Mouse (Mus musculus) kidney, postnatal 0 days (tissue): Measurements from ENCODE around the gene Nr2f6. TPM values are rescaled to one million over a fixed set of nuclear protein-coding genes. Genes with fewer than 3 reads are reported as not detected.

ENCODE experiments used
- ATAC-seq: fragments of 200-750 bp; cut with Nextera tagmentation; replicated peaks from 2 replicates; pipeline ENCODE4 v1.8.0; 2017; ENCODE audit warnings: low read depth, moderate number of reproducible peaks, moderate TSS enrichment, moderate library complexity; ENCODE audit not compliant: low FRiP score
- DNase-seq: peaks from one replicate; pipeline ENCODE4 v3.0.0-alpha.2; 2016; ENCODE audit warnings: low spot score
- H3K27ac ChIP-seq: fragments of 300-500 bp; sonication (generic); 2 replicates; pipeline ENCODE4 v1.5.1; 2014; ENCODE audit warnings: mild to moderate bottlenecking
- H3K27me3 ChIP-seq: fragments of 300-500 bp; sonication (generic); 2 replicates; pipeline ENCODE4 v1.6.1; 2014; ENCODE audit warnings: low read length, mixed read lengths; ENCODE audit not compliant: insufficient read depth
- H3K36me3 ChIP-seq: fragments of 300-500 bp; sonication (generic); 2 replicates; pipeline ENCODE4 v1.6.1; 2014; ENCODE audit warnings: low read length, mixed read lengths; ENCODE audit not compliant: insufficient read depth
- H3K4me1 ChIP-seq: fragments of 300-500 bp; sonication (generic); replicated peaks from 2 replicates; pipeline ENCODE4 v1.6.1; 2014; ENCODE audit warnings: antibody characterized with exemption, low read length, mixed read lengths; ENCODE audit not compliant: insufficient read depth
- H3K4me2 ChIP-seq: fragments of 300-500 bp; sonication (generic); 2 replicates; pipeline ENCODE4 v1.6.1; 2014; ENCODE audit warnings: mild to moderate bottlenecking, low read length, moderate library complexity, mixed read lengths
- H3K4me3 ChIP-seq: fragments of 300-500 bp; sonication (generic); replicated peaks from 2 replicates; pipeline ENCODE4 v1.5.1; 2014; ENCODE audit warnings: low read depth, low read length
- H3K9ac ChIP-seq: fragments of 300-500 bp; sonication (generic); 2 replicates; pipeline ENCODE4 v1.6.1; 2014; ENCODE audit warnings: low read depth, low read length
- H3K9me3 ChIP-seq: fragments of 300-500 bp; sonication (generic); replicated peaks from 2 replicates; pipeline ENCODE4 v1.6.1; 2016; ENCODE audit warnings: low read length, inconsistent platforms, mixed read lengths
- CTCF ChIP-seq: IDR thresholded peaks from 2 replicates; pipeline ENCODE4 v1.5.1; 2016; ENCODE audit warnings: antibody characterized with exemption, low read depth, mild to moderate bottlenecking, moderate library complexity
- WGBS: fragments of 180-500 bp; shearing (Covaris S2); extraction: QIAGEN DNeasy Blood & Tissue Kit; methylation state at CpG from one replicate; pipeline ENCODE4 v1.1.7; 2014; 5-methylcytosine and 5-hydroxymethylcytosine counted together
- polyA plus RNA-seq: library from polyadenylated mRNA; unstranded; fragments of >200 nt; fragmentation: Nextera tagmentation; extraction: Ambion mirVana; gene quantifications from 2 replicates; pipeline ENCODE4 v1.2.1, GENCODE M21; 2015

Gene Nr2f6
- polyA plus RNA-seq, 1 experiment from 2014 or later: 138 TPM

- Histone ChIP-seq H3K4me2 (peak overlapping the region; percentile 96), H3K9ac (peak overlapping the region; percentile 93), H3K4me1 (peaks cover 38% of the 10 kb centered on the region), H3K4me3 (peak overlapping the region; percentile 89), H3K27me3 (no peaks in the 10 kb centered on the region), H3K36me3 (peaks cover 9% of the 10 kb centered on the region), H3K9me3 (no peaks in the 10 kb centered on the region), H3K27ac (peak overlapping the region; percentile 99)
- DNase-seq (peak; percentile 92), ATAC-seq (peak; percentile 90)
- TF ChIP-seq CTCF: no peak
- WGBS: 1% methylated on average over 57 of the region's 80 CpGs
Measured at GRCm38 (mm10) chr8:71381971-71382961, 506 bp upstream of the Nr2f6 start.

- H3K9ac ChIP-seq: peak overlapping the region; percentile 93
- no peaks in the 10 kb centered on the region for H3K27me3 ChIP-seq
- H3K9me3 ChIP-seq: no peaks in the 10 kb centered on the region
- H3K36me3 ChIP-seq: peaks cover 12% of the 10 kb centered on the region
- peak overlapping the region; percentile 96 for H3K4me2 ChIP-seq
- peak; percentile 58 for DNase-seq
- peak overlapping the region; percentile 99 for H3K27ac ChIP-seq
- TF ChIP-seq CTCF: no peak
- peaks cover 55% of the 10 kb centered on the region for H3K4me1 ChIP-seq
- WGBS: under 1% methylated on average over 71 of the region's 72 CpGs
- no peak for ATAC-seq
- peak overlapping the region; percentile 89 for H3K4me3 ChIP-seq
Measured at GRCm38 (mm10) chr8:71380178-71381171, 1.3 kb downstream of the Nr2f6 start.

- Histone ChIP-seq H3K9ac (peak overlapping the region; percentile 93), H3K9me3 (no peaks in the 10 kb centered on the region), H3K27me3 (no peaks in the 10 kb centered on the region), H3K4me2 (peak overlapping the region; percentile 96), H3K27ac (peak overlapping the region; percentile 99), H3K4me1 (peaks cover 63% of the 10 kb centered on the region), H3K36me3 (peaks cover 21% of the 10 kb centered on the region), H3K4me3 (peak overlapping the region; percentile 89)
- ATAC-seq (no peak), DNase-seq (peak; percentile 29)
- WGBS: 30% methylated on average over 3 of the region's 3 CpGs
- TF ChIP-seq CTCF: no peak
Measured at GRCm38 (mm10) chr8:71379512-71380075, 2.2 kb downstream of the Nr2f6 start.

GRCm38 (mm10) chr8:71379008-71379407 lies 2.8 kb downstream of the Nr2f6 start:
- H3K36me3 ChIP-seq: peaks cover 26% of the 10 kb centered on the region
- peak overlapping the region; percentile 99; the same call in 1 of the 2 replicates for H3K27ac ChIP-seq
- peak overlapping the region; percentile 89 for H3K4me3 ChIP-seq
- H3K9ac ChIP-seq: peak overlapping the region; percentile 93; the same call in 1 of the 2 replicates
- no peaks in the 10 kb centered on the region for H3K27me3 ChIP-seq
- peaks cover 64% of the 10 kb centered on the region for H3K4me1 ChIP-seq
- peak; percentile 25 for DNase-seq
- H3K9me3 ChIP-seq: no peaks in the 10 kb centered on the region
- peak overlapping the region; percentile 96 for H3K4me2 ChIP-seq
- WGBS: 15% methylated on average over 4 of the region's 4 CpGs
- TF ChIP-seq CTCF: no peak; the same call in 1 of the 2 replicates
- no peak for ATAC-seq

- H3K4me3 ChIP-seq: no peak overlapping the region
- H3K4me1 ChIP-seq: peaks cover 49% of the 10 kb centered on the region
- ATAC-seq (no peak), DNase-seq (no peak)
- H3K4me2 ChIP-seq: peak overlapping the region; percentile 47
- H3K9me3 ChIP-seq: no peaks in the 10 kb centered on the region
- WGBS: 47% methylated on average over 8 of the region's 8 CpGs
- TF ChIP-seq CTCF: no peak
- 0 out of 2 replicates have a peak overlapping the region, but pooled peaks have one; percentile 54 for H3K27ac ChIP-seq
- H3K9ac ChIP-seq: no peak overlapping the region
- peaks cover 38% of the 10 kb centered on the region for H3K36me3 ChIP-seq
- H3K27me3 ChIP-seq: no peaks in the 10 kb centered on the region
Measured at GRCm38 (mm10) chr8:71376423-71377030, 5.2 kb downstream of the Nr2f6 start.
